Mouse (Mus musculus) lung, embryonic 14.5 days (tissue): ENCODE data around the gene Olfr186. TPM values are rescaled to one million over a fixed set of nuclear protein-coding genes. Genes with fewer than 3 reads are reported as not detected.

ENCODE experiments used
- ATAC-seq: fragments of 200-750 bp; cut with Nextera tagmentation; 2 replicates; pipeline ENCODE4 v1.8.0; 2017; ENCODE audit warnings: mild to moderate bottlenecking, moderate TSS enrichment, moderate library complexity; ENCODE audit not compliant: insufficient read depth
- DNase-seq: peaks from one replicate; pipeline ENCODE4 v3.0.0-alpha.2; 2015
- H3K27ac ChIP-seq: fragments of 300-500 bp; sonication (generic); 2 replicates; pipeline ENCODE4 v1.5.1; 2014; ENCODE audit warnings: low read depth, mild to moderate bottlenecking, moderate library complexity
- H3K27me3 ChIP-seq: fragments of 300-500 bp; sonication (generic); 2 replicates; pipeline ENCODE4 v1.6.1; 2014; ENCODE audit warnings: low read length, control low read depth; ENCODE audit not compliant: insufficient read depth
- H3K36me3 ChIP-seq: fragments of 300-500 bp; sonication (generic); 2 replicates; pipeline ENCODE4 v1.6.1; 2014; ENCODE audit warnings: control low read depth; ENCODE audit not compliant: insufficient read depth
- H3K4me1 ChIP-seq: fragments of 300-500 bp; sonication (generic); 2 replicates; pipeline ENCODE4 v1.6.1; 2014; ENCODE audit warnings: antibody characterized with exemption, control low read depth; ENCODE audit not compliant: insufficient read depth
- H3K4me2 ChIP-seq: fragments of 300-500 bp; sonication (generic); 2 replicates; pipeline ENCODE4 v1.6.1; 2014; ENCODE audit warnings: mild to moderate bottlenecking
- H3K4me3 ChIP-seq: fragments of 300-500 bp; sonication (generic); 2 replicates; pipeline ENCODE4 v1.5.1; 2014; ENCODE audit warnings: low read depth, low read length
- H3K9ac ChIP-seq: fragments of 300-500 bp; sonication (generic); 2 replicates; pipeline ENCODE4 v1.6.1; 2014
- H3K9me3 ChIP-seq: fragments of 300-500 bp; sonication (generic); 2 replicates; pipeline ENCODE4 v1.6.1; 2016; ENCODE audit warnings: low read depth, low read length, control low read depth
- CTCF ChIP-seq: IDR thresholded peaks from 2 replicates; pipeline ENCODE4 v1.5.1; 2016; ENCODE audit warnings: antibody characterized with exemption, low read depth
- WGBS: fragments of 180-500 bp; shearing (Covaris S2); extraction: QIAGEN DNeasy Blood & Tissue Kit; methylation state at CpG from one replicate; pipeline ENCODE4 v1.1.7; 2014; 5-methylcytosine and 5-hydroxymethylcytosine counted together
- polyA plus RNA-seq: library from polyadenylated mRNA; unstranded; fragments of >200 nt; fragmentation: Nextera tagmentation; extraction: Ambion mirVana; gene quantifications from 2 replicates; pipeline ENCODE4 v1.2.1, GENCODE M21; 2014

Olfr186 gene
- polyA plus RNA-seq, 1 experiment from 2014 or later, result not detected

DNA sequence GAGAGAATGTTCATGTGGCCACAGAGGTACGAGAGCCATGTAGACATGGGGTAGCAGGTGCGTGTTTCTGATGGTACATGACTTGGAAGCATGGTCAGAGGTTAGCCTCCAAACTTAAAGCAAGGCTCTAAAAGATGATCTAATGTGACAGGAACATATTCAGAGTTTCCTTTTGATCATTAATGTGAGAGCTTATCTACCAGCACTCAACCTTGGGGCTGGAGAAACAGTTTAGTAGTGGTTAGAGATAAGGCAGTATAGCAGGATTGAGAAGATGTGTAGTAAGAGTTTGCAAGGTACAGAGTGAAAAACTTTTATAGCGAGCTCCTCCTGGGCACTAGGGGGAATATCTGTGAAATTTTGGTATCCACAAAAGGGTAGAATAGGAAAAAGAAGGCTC is 15.7 kb upstream of the Olfr186 start:
- Histone ChIP-seq H3K9ac (no peak overlapping the region), H3K4me2 (no peak overlapping the region), H3K27ac (no peak overlapping the region), H3K4me3 (no peak overlapping the region), H3K9me3 (no peaks in the 10 kb centered on the region), H3K36me3 (no peaks in the 10 kb centered on the region), H3K4me1 (no peaks in the 10 kb centered on the region), H3K27me3 (no peaks in the 10 kb centered on the region)
- ATAC-seq, result no peak
- no peak for DNase-seq
- 68% methylated on average over 3 of the region's 3 CpGs for WGBS
- TF ChIP-seq CTCF, result no peak

DNA sequence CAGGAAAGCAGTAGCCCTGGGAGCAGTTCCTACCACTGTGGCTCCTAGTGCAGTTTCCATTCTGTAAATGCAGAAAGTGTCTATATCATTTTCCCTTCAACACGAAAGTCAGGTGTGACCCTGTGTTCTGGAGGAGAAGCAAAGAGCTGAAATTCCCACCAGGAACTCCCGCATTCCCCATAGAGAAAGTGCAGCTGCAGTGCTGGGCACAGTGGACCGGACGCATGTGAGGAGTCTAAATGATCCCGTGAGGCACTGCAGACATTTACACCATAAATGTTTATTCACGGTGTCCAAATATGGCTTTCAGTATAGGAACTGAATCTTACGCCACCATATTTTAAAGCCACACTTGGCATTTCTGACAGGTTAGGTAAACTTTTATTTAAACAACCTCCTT is 9.6 kb upstream of the Olfr186 start, which contains the start of gene Olfr187:
Gene Olfr187, minus strand, starts transcription at position 58 of the 400 bp plus-strand sequence.
- peak; percentile 17 for DNase-seq
- Histone ChIP-seq H3K9me3 (no peaks in the 10 kb centered on the region), H3K9ac (no peak within 1 kb of the TSS), H3K27ac (no peak within 1 kb of the TSS), H3K4me3 (no peak within 1 kb of the TSS), H3K27me3 (no peaks in the 10 kb centered on the region), H3K4me2 (0 out of 2 replicates have a peak within 1 kb of the TSS, but pooled peaks have one; percentile 18), H3K4me1 (no peaks in the 10 kb centered on the region), H3K36me3 (no peaks in the 10 kb centered on the region)
- WGBS, result 44% methylated on average over 7 of the region's 7 CpGs
- TF ChIP-seq CTCF, result no peak
- ATAC-seq, result no peak

DNA sequence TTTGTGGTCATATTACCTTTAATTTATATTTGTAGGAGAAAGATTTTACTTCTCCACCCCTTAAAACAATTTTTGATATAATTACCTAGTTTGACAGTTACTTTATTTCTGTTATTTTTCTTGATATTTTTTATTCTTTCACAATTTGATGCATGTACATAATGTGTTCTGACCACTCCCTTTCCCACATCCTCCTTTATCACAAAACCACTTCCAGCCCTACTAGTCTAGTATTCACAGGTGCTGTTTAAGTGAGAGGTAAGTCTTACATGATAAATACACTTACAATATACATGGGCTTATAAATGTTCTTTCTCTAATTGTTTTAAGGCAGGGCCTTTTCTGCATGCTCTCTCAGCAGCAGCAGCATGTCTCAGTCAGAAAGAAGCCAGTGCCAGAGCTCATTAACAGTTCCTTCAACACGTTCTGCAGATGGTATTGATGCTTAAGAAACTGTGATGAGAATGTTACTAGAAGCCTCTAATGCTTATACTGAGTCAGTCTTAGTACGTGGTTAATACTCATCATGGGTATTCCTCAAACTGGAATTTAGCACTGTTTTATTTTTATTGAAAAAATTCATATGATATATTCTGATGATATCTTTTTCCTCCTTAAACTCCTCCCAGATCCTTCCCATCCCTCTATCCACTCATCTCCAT is 16.6 kb downstream of the Olfr186 start:
- 55% methylated on average over 2 of the region's 2 CpGs for WGBS
- Histone ChIP-seq H3K4me3 (no peak overlapping the region), H3K36me3 (no peaks in the 10 kb centered on the region), H3K4me1 (no peaks in the 10 kb centered on the region), H3K9ac (no peak overlapping the region), H3K4me2 (no peak overlapping the region), H3K9me3 (no peaks in the 10 kb centered on the region), H3K27ac (no peak overlapping the region), H3K27me3 (no peaks in the 10 kb centered on the region)
- DNase-seq (no peak), ATAC-seq (no peak)
- no peak for TF ChIP-seq CTCF

DNA sequence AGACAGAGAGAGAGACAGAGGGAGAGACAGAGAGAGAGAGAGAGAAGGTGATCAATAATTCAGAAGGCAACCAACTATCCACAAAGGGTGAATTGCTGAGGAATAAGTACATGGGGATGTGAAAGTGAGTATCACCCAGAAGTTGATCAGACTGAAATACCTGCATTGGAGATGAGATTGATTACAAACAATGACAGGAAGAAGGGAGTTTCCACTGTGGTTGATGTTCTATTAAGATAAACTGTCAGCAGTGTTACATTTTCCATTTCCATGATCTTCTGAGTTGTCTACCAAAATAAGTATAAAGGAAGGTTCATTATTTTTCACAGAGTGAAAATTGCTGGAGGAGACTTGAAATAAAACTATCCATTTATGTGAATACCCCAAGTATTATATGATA is 22.9 kb downstream of the Olfr186 start:
- no peaks in the 10 kb centered on the region for H3K27me3 ChIP-seq
- ATAC-seq (no peak), DNase-seq (no peak)
- H3K9ac ChIP-seq, result no peak overlapping the region
- no peak for TF ChIP-seq CTCF
- no peak overlapping the region for H3K4me3 ChIP-seq
- H3K36me3 ChIP-seq, result no peaks in the 10 kb centered on the region
- no peak overlapping the region for H3K27ac ChIP-seq
- H3K9me3 ChIP-seq, result no peaks in the 10 kb centered on the region
- no peaks in the 10 kb centered on the region for H3K4me1 ChIP-seq
- no peak overlapping the region for H3K4me2 ChIP-seq

DNA sequence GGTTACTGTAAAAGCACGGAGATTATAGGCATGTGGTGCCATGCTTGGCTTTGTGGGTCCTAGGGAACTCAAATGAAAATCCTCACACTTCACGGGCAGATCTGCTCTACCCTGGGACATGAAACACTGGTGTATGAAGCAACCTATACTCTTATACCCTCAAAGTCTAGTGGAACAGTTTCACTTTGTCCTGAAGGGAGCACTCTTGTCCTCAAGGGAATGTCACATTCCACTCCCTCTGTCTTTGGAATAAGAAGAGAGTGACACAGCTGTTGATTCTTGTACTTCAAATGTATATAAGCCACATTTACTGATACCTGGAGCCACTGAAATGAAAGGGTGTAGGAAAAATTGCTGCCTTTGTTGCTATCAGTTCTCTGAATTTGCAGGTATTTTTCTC is 35.0 kb downstream of the Olfr186 start, which contains the start of gene Olfr183:
Gene Olfr183, plus strand, starts transcription at position 301 of the 400 bp plus-strand sequence.
- H3K9me3 ChIP-seq, result no peaks in the 10 kb centered on the region
- H3K4me3 ChIP-seq, result no peak within 1 kb of the TSS
- DNase-seq (no peak), ATAC-seq (no peak)
- no peak within 1 kb of the TSS for H3K4me2 ChIP-seq
- no peak for TF ChIP-seq CTCF
- no peak within 1 kb of the TSS for H3K27ac ChIP-seq
- H3K36me3 ChIP-seq, result no peaks in the 10 kb centered on the region
- H3K4me1 ChIP-seq, result no peaks in the 10 kb centered on the region
- 74% methylated on average over 2 of the region's 2 CpGs for WGBS
- no peak within 1 kb of the TSS for H3K9ac ChIP-seq
- no peaks in the 10 kb centered on the region for H3K27me3 ChIP-seq

Other genes with a start within 250 kb of the Olfr186 start
- not detected in 2 replicates for gene Olfr173, start 230.0 kb downstream of the Olfr186 start, polyA plus RNA-seq
- not detected in 2 replicates for gene Olfr175-ps1, start 203.5 kb downstream of the Olfr186 start, polyA plus RNA-seq
- not detected in 2 replicates for gene Olfr177, start 155.5 kb downstream of the Olfr186 start, polyA plus RNA-seq
- gene Olfr178, start 138.2 kb downstream of the Olfr186 start, polyA plus RNA-seq, result not detected in 2 replicates
- gene Olfr181, start 101.5 kb downstream of the Olfr186 start, polyA plus RNA-seq, result not detected in 2 replicates
- not detected in 2 replicates for gene Olfr180, start 100.9 kb downstream of the Olfr186 start, polyA plus RNA-seq
- gene Olfr183, start 34.9 kb downstream of the Olfr186 start, polyA plus RNA-seq, result not detected in 2 replicates
- not detected in 2 replicates for gene Olfr187, start 9.5 kb upstream of the Olfr186 start, polyA plus RNA-seq
- gene Olfr190, start 47.7 kb upstream of the Olfr186 start, polyA plus RNA-seq, result not detected in 2 replicates
- gene Olfr191, start 59.5 kb upstream of the Olfr186 start, polyA plus RNA-seq, result not detected in 2 replicates
- gene Olfr193, start 81.6 kb upstream of the Olfr186 start, polyA plus RNA-seq, result not detected in 2 replicates
- not detected in 2 replicates for gene Olfr194, start 90.8 kb upstream of the Olfr186 start, polyA plus RNA-seq
- gene Olfr195, start 116.8 kb upstream of the Olfr186 start, polyA plus RNA-seq, result not detected in 2 replicates
- not detected in 2 replicates for gene Olfr196, start 140.2 kb upstream of the Olfr186 start, polyA plus RNA-seq
- not detected in 2 replicates for gene Olfr198, start 173.2 kb upstream of the Olfr186 start, polyA plus RNA-seq
- not detected in 2 replicates for gene Olfr199, start 189.5 kb upstream of the Olfr186 start, polyA plus RNA-seq
- not detected in 2 replicates for gene Olfr201, start 242.3 kb upstream of the Olfr186 start, polyA plus RNA-seq